Comparison of ENCODE assay signal across 9 mouse cellular contexts in the genomic region with DNA sequence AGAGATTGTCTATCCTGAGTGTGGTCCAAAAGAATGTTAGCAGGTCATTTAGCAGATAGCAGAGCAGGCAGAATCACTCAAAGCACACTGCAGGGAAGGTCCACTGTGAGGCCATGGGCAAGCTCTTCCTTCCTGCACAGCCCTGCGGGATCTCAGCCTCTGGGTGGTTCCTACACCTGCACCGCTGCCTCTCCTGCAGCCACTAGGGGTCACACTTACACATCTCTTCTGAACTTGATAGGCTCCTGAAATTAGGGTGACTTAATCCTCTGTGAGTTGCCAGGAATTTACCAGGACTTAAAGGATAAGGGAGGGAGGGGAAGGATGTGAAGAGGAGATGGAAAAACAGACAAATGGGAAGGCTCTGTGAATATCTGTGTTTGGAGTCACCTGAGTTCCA.
DNase-seq lines count a peak whose midpoint lies in the region; ATAC-seq and TF ChIP-seq lines count a peak whose summit lies in the region.
"Had no signal": no experiment of that assay in that cellular context is flagged by ENCODE, and none has a peak within 500 bp of the region (broad histone marks: within the 10 kb centered on the region; RNA-seq: fewer than 3 reads in every experiment).

No protein-coding gene starts in this region.

- TF ChIP-seq CTCF in lung, adult 2 months (IDR thresholded peaks at IDR 0.05; ENCODE audit: insufficient read depth, low read length): peak; percentile 73

- H3K4me2 ChIP-seq in neural tube, embryonic 15.5 days: no peak overlapping the region
- H3K4me2 ChIP-seq: embryonic facial prominence, embryonic 15.5 days had no signal

- no peak overlapping the region for H3K27ac ChIP-seq in neural tube, embryonic 15.5 days (replicated peaks)
- H3K27ac ChIP-seq: embryonic facial prominence, embryonic 15.5 days had no signal

- ATAC-seq in neural tube, embryonic 15.5 days (ENCODE audit: low FRiP score): peak; percentile 61; the same call in 1 of the 2 replicates

- H3K4me1 ChIP-seq in lung, adult 2 months (ENCODE audit: control insufficient read depth, insufficient read depth, low read length): no peaks in the 10 kb centered on the region
- H3K4me1 ChIP-seq in neural tube, embryonic 15.5 days: no peaks in the 10 kb centered on the region
- H3K4me1 ChIP-seq: embryonic facial prominence, embryonic 15.5 days had no signal

- no peaks in the 10 kb centered on the region for H3K36me3 ChIP-seq in neural tube, embryonic 15.5 days
- H3K36me3 ChIP-seq: embryonic facial prominence, embryonic 15.5 days had no signal

- no peaks in the 10 kb centered on the region for H3K9me3 ChIP-seq in neural tube, embryonic 15.5 days (replicated peaks)
- H3K9me3 ChIP-seq: embryonic facial prominence, embryonic 15.5 days had no signal

- no peak overlapping the region for H3K4me3 ChIP-seq in lung, adult 2 months (replicated peaks; ENCODE audit: extremely low read depth, low read depth, low read length)
- no peak overlapping the region for H3K4me3 ChIP-seq in neural tube, embryonic 15.5 days (replicated peaks)
- H3K4me3 ChIP-seq: embryonic facial prominence, embryonic 15.5 days had no signal

- no peak for TF ChIP-seq POLR2A in lung, adult 2 months (IDR thresholded peaks at IDR 0.05; ENCODE audit: borderline replicate concordance, extremely low read depth, low read depth, low read length)

- peak; percentile 30 to 34 for DNase-seq in B cell, adult 2 months
- DNase-seq in adrenal gland, adult 18-20 months (ENCODE audit: low spot score in 2 of 2): peak; percentile 48 to 52
- DNase-seq in embryo, embryonic 11.5 days (ENCODE audit: low read depth, low spot score): peak; percentile 46
- peak; percentile 72 for DNase-seq in heart, postnatal 4 days
- peak; percentile 11 for DNase-seq in large intestine, adult 2 months (ENCODE audit: low read depth, low spot score)
- peak; percentile 29 for DNase-seq in lung, adult 2 months
- DNase-seq in thymus, postnatal 36 days: peak; percentile 27 to 40

- H3K27me3 ChIP-seq in neural tube, embryonic 15.5 days (replicated peaks): no peaks in the 10 kb centered on the region
- H3K27me3 ChIP-seq: embryonic facial prominence, embryonic 15.5 days had no signal

- H3K9ac ChIP-seq in neural tube, embryonic 15.5 days (replicated peaks): no peak overlapping the region
- H3K9ac ChIP-seq: embryonic facial prominence, embryonic 15.5 days had no signal

- WGBS in large intestine, adult 2 months: 0% methylated on average over 2 of the region's 2 CpGs
- 9% methylated on average over 2 of the region's 2 CpGs for WGBS in lung, adult 2 months
- 7% methylated on average over 2 of the region's 2 CpGs for whole genome bisulfite sequencing in neural tube, embryonic 15.5 days

Comparison
In these comparisons a context has a peak if more than half of its experiments do, and no peak if none do; other contexts are left out.
1. DNase-seq: peak in every context shown above with its lines; median percentile 72 in heart, postnatal 4 days; 50 in adrenal gland, adult 18-20 months; 46 in embryo, embryonic 11.5 days; 34 in thymus, postnatal 36 days; 32 in B cell, adult 2 months; 29 in lung, adult 2 months; 11 in large intestine, adult 2 months.